Mouse (Mus musculus): ENCODE results near the gene Lrrc32. TPM values are rescaled to one million over a fixed set of nuclear protein-coding genes. Genes with fewer than 3 reads are reported as not detected.

Lrrc32 gene
- total RNA-seq, 1 experiment: 0.62 TPM

- no peaks in the 10 kb centered on the region for H3K36me3 ChIP-seq (ENCODE audit: control insufficient read depth, insufficient read depth, low read length, poor library complexity, severe bottlenecking)
- no peaks in the 10 kb centered on the region for H3K9me3 ChIP-seq (ENCODE audit: control insufficient read depth, insufficient read depth, low read depth, low read length)
- in situ Hi-C loops (cut with MboI; ENCODE audit: low sequenced_read_pairs in 2 of 2, unreplicated experiment in 2 of 2): no loop called here
- TF ChIP-seq ZC3H11A (IDR thresholded peaks at IDR 0.05; ENCODE audit: borderline replicate concordance, low read depth, low read length) (no peak), CHD2 (IDR thresholded peaks at IDR 0.05; ENCODE audit: low read depth, low read length) (no peak), MAFK (IDR thresholded peaks at IDR 0.05; ENCODE audit: insufficient read depth, low read depth, low read length) (no peak), HCFC1 (IDR thresholded peaks at IDR 0.05; ENCODE audit: borderline replicate concordance, insufficient read depth, low read length) (no peak), ZNF384 (IDR thresholded peaks at IDR 0.05; ENCODE audit: low read depth, low read length) (no peak)
- H3K9ac ChIP-seq (ENCODE audit: insufficient read depth, low read depth, low read length, poor library complexity, severe bottlenecking): no peak overlapping the region
- peaks cover 0 to 10% of the 10 kb centered on the region in 2 experiments; a peak in 1 of 4 replicates for H3K4me1 ChIP-seq (ENCODE audit: control insufficient read depth in 2 of 2, insufficient read depth in 2 of 2, low read length in 2 of 2, poor library complexity in 1 of 2)
- no peak for DNase-seq (ENCODE audit: low read depth, low spot score)
- H3K4me3 ChIP-seq (ENCODE audit: insufficient read depth in 1 of 2, low read depth in 1 of 2, low read length in 2 of 2, poor library complexity in 1 of 2, severe bottlenecking in 1 of 2): no peak overlapping the region
- H3K27ac ChIP-seq (ENCODE audit: insufficient read depth, low read depth, low read length, poor library complexity, severe bottlenecking): no peak overlapping the region
These were observed 61.5 kb downstream of the Lrrc32 start for GRCm38 (mm10) chr7:98550596-98550995.

DNA sequence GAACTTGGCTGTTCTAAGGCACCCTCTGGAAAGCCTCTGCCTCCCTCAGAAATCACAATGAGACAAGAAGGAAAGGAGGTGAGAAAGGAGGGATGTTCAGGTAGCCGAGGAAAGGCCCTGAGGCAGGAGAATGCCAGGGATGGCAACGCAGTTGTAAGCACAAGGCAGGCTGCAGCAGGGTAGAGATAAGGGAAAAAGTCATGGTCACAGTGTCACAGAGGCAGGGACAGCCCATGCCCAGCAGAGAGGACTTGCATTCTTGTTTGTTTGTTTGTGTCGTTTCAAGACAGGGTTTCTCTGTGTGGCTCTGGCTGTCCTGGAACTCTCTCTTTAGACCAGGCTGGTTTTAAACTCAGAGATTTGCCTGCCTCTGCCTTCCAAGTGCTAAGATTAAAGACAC lies 62.0 kb downstream of the Lrrc32 start:
- Histone ChIP-seq H3K4me3 (ENCODE audit: insufficient read depth in 1 of 2, low read depth in 1 of 2, low read length in 2 of 2, poor library complexity in 1 of 2, severe bottlenecking in 1 of 2) (no peak overlapping the region), H3K36me3 (ENCODE audit: control insufficient read depth, insufficient read depth, low read length, poor library complexity, severe bottlenecking) (no peaks in the 10 kb centered on the region), H3K27ac (ENCODE audit: insufficient read depth, low read depth, low read length, poor library complexity, severe bottlenecking) (no peak overlapping the region), H3K9ac (ENCODE audit: insufficient read depth, low read depth, low read length, poor library complexity, severe bottlenecking) (no peak overlapping the region), H3K4me1 (ENCODE audit: control insufficient read depth in 2 of 2, insufficient read depth in 2 of 2, low read length in 2 of 2, poor library complexity in 1 of 2) (peaks cover 0 to 10% of the 10 kb centered on the region in 2 experiments; a peak in 1 of 4 replicates), H3K9me3 (ENCODE audit: control insufficient read depth, insufficient read depth, low read depth, low read length) (no peaks in the 10 kb centered on the region)
- in situ Hi-C loops (cut with MboI; ENCODE audit: low sequenced_read_pairs in 2 of 2, unreplicated experiment in 2 of 2): no loop called here
- no peak for DNase-seq (ENCODE audit: low read depth, low spot score)
- TF ChIP-seq HCFC1 (IDR thresholded peaks at IDR 0.05; ENCODE audit: borderline replicate concordance, insufficient read depth, low read length) (no peak), ZNF384 (IDR thresholded peaks at IDR 0.05; ENCODE audit: low read depth, low read length) (no peak), MAFK (IDR thresholded peaks at IDR 0.05; ENCODE audit: insufficient read depth, low read depth, low read length) (no peak)

Other genes starting within 250 kb of the Lrrc32 start
- 25.3 and 26.2 TPM in 2 replicates for gene Acer3, start 168.1 kb upstream of the Lrrc32 start, total RNA-seq (2012; rRNA removed)
- gene Tsku, start 128.0 kb upstream of the Lrrc32 start, total RNA-seq (2012; rRNA removed): 17.8 and 23.9 TPM in 2 replicates
- not detected in 2 replicates for gene Gucy2d, start 48.9 kb upstream of the Lrrc32 start, total RNA-seq (2012; rRNA removed)
- gene Emsy, start 167.5 kb downstream of the Lrrc32 start, total RNA-seq (2012; rRNA removed): 25.5 and 30.7 TPM in 2 replicates
- 19.9 and 29.9 TPM in 2 replicates for gene Thap12, start 213.8 kb downstream of the Lrrc32 start, total RNA-seq (2012; rRNA removed)